Mouse (Mus musculus): ENCODE measurements at regions not wholly inside any gene's neighbourhood (a gene's known extent, or its start where the extent isn't known, plus 50 kb on each side); places are given as distances from the start of the nearest gene placed in this dataset.

DNA sequence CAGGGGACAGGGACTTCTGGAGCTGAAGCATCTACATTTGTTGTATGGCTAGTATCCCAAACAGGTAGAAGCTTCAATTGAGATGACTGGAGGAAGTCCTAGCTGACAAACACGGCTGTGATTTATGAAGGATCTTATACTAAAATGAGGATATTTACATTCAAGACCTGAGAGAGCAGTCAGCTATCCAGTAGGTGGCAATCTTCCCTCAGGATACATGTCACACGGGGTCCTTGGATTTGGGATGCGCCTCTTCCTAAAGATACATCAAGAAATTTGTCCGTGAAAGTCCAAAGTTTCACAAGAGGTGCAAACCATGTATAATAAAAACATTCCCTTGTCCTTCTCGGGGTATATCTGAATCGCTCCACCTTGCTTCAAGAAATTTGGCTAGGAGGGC is 577.8 kb upstream of the Itga1 start:
- Histone ChIP-seq H3K79me2 (replicated peaks; ENCODE audit: control insufficient read depth, extremely low read depth, insufficient read depth, poor library complexity, severe bottlenecking) (no peaks in the 10 kb centered on the region), H3K27ac (ENCODE audit: insufficient read depth, low read depth) (no peak overlapping the region), H3K9me3 (replicated peaks; ENCODE audit: low read length) (peaks cover 40% of the 10 kb centered on the region), H3K4me1 (ENCODE audit: control insufficient read depth in 1 of 2, insufficient read depth in 2 of 2) (no peaks in the 10 kb centered on the region), H3K4me3 (replicated peaks in 1 of 3; ENCODE audit: low read depth in 2 of 3, low read length in 2 of 3, poor library complexity in 1 of 3) (no peak overlapping the region), H3K9ac (ENCODE audit: insufficient read depth, low read depth) (no peak overlapping the region), H3K36me3 (replicated peaks in 1 of 2; ENCODE audit: control insufficient read depth in 1 of 2, insufficient read depth in 1 of 2, low read length in 1 of 2) (no peaks in the 10 kb centered on the region), H3K27me3 (replicated peaks) (no peaks in the 10 kb centered on the region), H3K4me2 (ENCODE audit: insufficient read depth, low read depth, poor library complexity, severe bottlenecking) (no peak overlapping the region)
- dilution Hi-C loops (cut with MboI; ENCODE audit: extremely low pct_ligation_motif_present, extremely low pct_unique_long_range_greater_than_20kb, low sequenced_read_pairs) (no loop called here), in situ Hi-C loops (cut with MboI; ENCODE audit: low pct_ligation_motif_present, low pct_unique_long_range_greater_than_20kb, low sequenced_read_pairs) (no loop called here)
- DNase-seq (ENCODE audit: extremely low read depth) = no peak
- no peak for TF ChIP-seq BHLHE40 (IDR thresholded peaks at IDR 0.05; ENCODE audit: low read depth, low read length)

DNA sequence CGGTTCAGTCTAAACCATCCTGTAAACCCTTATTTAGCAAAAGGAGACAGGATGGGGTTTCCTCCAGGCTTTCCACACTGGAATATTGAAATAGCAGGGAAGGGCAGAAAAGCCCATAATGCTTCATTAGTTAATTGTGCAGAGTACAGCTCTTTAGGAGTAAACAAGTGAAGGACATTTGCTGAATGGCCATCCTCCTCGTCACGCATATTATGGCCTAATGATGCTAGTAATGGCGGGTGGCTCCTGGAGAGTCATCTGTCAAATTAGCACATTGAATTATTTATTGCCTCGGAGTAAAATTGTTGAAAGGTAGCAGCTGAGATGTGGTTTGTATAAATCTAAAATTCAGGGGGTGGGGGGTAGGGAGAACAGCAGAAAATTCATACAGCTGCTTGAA is 575.1 kb upstream of the Itga1 start:
- Histone ChIP-seq H3K27me3 (replicated peaks) (no peaks in the 10 kb centered on the region), H3K9me3 (replicated peaks; ENCODE audit: low read length) (peaks cover 42% of the 10 kb centered on the region), H3K79me2 (replicated peaks; ENCODE audit: control insufficient read depth, extremely low read depth, insufficient read depth, poor library complexity, severe bottlenecking) (no peaks in the 10 kb centered on the region), H3K27ac (ENCODE audit: insufficient read depth, low read depth) (no peak overlapping the region), H3K36me3 (replicated peaks in 1 of 2; ENCODE audit: control insufficient read depth in 1 of 2, insufficient read depth in 1 of 2, low read length in 1 of 2) (no peaks in the 10 kb centered on the region), H3K4me3 (replicated peaks in 1 of 3; ENCODE audit: low read depth in 2 of 3, low read length in 2 of 3, poor library complexity in 1 of 3) (no peak overlapping the region), H3K4me1 (ENCODE audit: control insufficient read depth in 1 of 2, insufficient read depth in 2 of 2) (no peaks in the 10 kb centered on the region), H3K4me2 (ENCODE audit: insufficient read depth, low read depth, poor library complexity, severe bottlenecking) (no peak overlapping the region), H3K9ac (ENCODE audit: insufficient read depth, low read depth) (no peak overlapping the region)
- in situ Hi-C loops (cut with MboI; ENCODE audit: low pct_ligation_motif_present, low pct_unique_long_range_greater_than_20kb, low sequenced_read_pairs) (no loop called here), dilution Hi-C loops (cut with MboI; ENCODE audit: extremely low pct_ligation_motif_present, extremely low pct_unique_long_range_greater_than_20kb, low sequenced_read_pairs) (no loop called here)
- no peak for DNase-seq (ENCODE audit: extremely low read depth)
- TF ChIP-seq MAZ (IDR thresholded peaks at IDR 0.05; ENCODE audit: low read depth, low read length) (no peak), CHD1 (IDR thresholded peaks at IDR 0.05; ENCODE audit: low read depth, low read length) (no peak), NELFE (IDR thresholded peaks at IDR 0.05; ENCODE audit: low read depth, low read length) (no peak), MEF2A (IDR thresholded peaks at IDR 0.05; ENCODE audit: borderline replicate concordance, low read depth, low read length) (no peak), HCFC1 (IDR thresholded peaks at IDR 0.05; ENCODE audit: low read depth, low read length) (no peak), JUN (IDR thresholded peaks at IDR 0.05; ENCODE audit: insufficient read depth, low read depth, low read length) (no peak), RAD21 (IDR thresholded peaks at IDR 0.05; ENCODE audit: low read depth, low read length) (no peak), ZNF384 (IDR thresholded peaks at IDR 0.05; ENCODE audit: low read depth, low read length) (no peak), JUND (conservative IDR thresholded peaks at IDR 0.05; ENCODE audit: low read depth, low read length) (no peak), UBTF (IDR thresholded peaks at IDR 0.05; ENCODE audit: low read depth, low read length) (no peak), TCF12 (IDR thresholded peaks at IDR 0.05; ENCODE audit: low read depth, low read length) (no peak), MAFK (IDR thresholded peaks at IDR 0.05; ENCODE audit: insufficient replicate concordance, low read length) (no peak), ZKSCAN1 (IDR thresholded peaks at IDR 0.05; ENCODE audit: borderline replicate concordance, low read depth, low read length) (no peak), MYC (IDR thresholded peaks at IDR 0.05; ENCODE audit: low read depth, low read length) (no peak), KAT2A (IDR thresholded peaks at IDR 0.05; ENCODE audit: insufficient replicate concordance, low read length) (no peak), NRF1 (IDR thresholded peaks at IDR 0.05; ENCODE audit: low read depth, low read length) (no peak)
